Mouse (Mus musculus): ENCODE results near the gene Prex1. TPM values are rescaled to one million over a fixed set of nuclear protein-coding genes. Genes with fewer than 3 reads are reported as not detected.
"Not testable (repeated sequence)": the region's sequence is repeated elsewhere in the genome, so short reads cannot be mapped to it uniquely, and the experiment has no call there.

Gene Prex1
- total and polyA plus RNA-seq, 3 experiments = 3.8 to 21.6 (median 5.9) TPM

DNA sequence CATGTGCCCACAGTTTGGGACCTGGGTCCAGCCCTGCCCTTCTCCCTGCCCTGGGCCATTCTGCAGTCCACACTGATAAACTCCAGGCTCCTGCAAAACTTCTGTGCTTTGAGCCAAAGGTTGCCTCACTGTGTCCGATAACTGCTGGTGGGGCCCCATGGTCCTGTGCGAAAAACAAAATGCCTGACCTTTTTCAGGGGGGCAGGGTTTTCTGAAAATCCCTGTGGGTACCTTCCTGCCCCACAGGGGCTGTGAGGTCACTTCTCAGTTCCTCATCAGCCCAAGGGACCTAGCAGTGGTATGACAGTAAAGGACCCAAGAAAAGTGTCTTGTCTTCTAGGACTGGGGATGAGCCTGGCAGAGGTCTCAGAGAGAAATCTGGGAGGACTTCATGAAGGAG lies 19.2 kb upstream of the Prex1 start:
- no peak for TF ChIP-seq POLR2AphosphoS5 (IDR thresholded peaks at IDR 0.05; ENCODE audit: insufficient replicate concordance, low read depth, low read length)
- TF ChIP-seq GATA1 (IDR thresholded peaks at IDR 0.05; ENCODE audit: borderline replicate concordance, low read length) = no peak
- TF ChIP-seq GATA2 (IDR thresholded peaks at IDR 0.05; ENCODE audit: borderline replicate concordance, low read depth, low read length) = no peak
- no peak for TF ChIP-seq TAL1 (conservative IDR thresholded peaks at IDR 0.05; ENCODE audit: low read depth, low read length)
- TF ChIP-seq CTCF (IDR thresholded peaks at IDR 0.05; ENCODE audit: low read depth, low read length) = no peak
- no peaks in the 10 kb centered on the region for H3K9me3 ChIP-seq (replicated peaks)
- H3K4me3 ChIP-seq (ENCODE audit: low read depth, low read length) = no peak overlapping the region
- H3K27me3 ChIP-seq (ENCODE audit: insufficient read depth, low read length) = no peaks in the 10 kb centered on the region
- no peaks in the 10 kb centered on the region for H3K36me3 ChIP-seq (replicated peaks)
- DNase-seq (ENCODE audit: low spot score) = no peak
- H3K4me1 ChIP-seq (ENCODE audit: insufficient read depth, low read depth, low read length) = peaks cover 2% of the 10 kb centered on the region; the same call in 1 of the 2 replicates
- no peak for ATAC-seq (ENCODE audit: extremely low read depth, insufficient number of reproducible peaks, low FRiP score, poor library complexity, severe bottlenecking)

DNA sequence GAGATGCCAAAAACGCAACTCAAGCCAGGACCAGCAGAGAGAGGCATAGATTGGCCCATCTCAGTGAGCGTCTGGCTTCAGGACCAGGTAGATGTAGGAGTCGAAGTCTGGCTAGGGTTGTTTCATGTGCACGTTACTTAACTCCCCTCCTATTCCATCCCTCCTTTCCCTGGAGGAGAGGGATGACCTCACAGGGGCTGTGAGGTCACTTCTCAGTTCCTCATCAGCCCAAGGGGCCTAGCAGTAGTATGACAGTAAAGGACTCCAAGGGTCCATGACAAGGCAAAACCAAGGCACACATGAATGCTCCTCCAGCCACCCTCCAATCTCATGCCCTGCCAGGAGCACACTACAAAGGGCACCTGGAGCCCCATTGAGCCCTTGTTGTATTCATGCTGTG lies 18.5 kb upstream of the Prex1 start:
- Histone ChIP-seq H3K27me3 (ENCODE audit: insufficient read depth, low read length) (no peaks in the 10 kb centered on the region), H3K4me3 (ENCODE audit: low read depth, low read length) (no peak overlapping the region), H3K9me3 (replicated peaks) (no peaks in the 10 kb centered on the region), H3K36me3 (replicated peaks) (no peaks in the 10 kb centered on the region), H3K4me1 (ENCODE audit: insufficient read depth, low read depth, low read length) (peaks cover 2% of the 10 kb centered on the region; the same call in 1 of the 2 replicates)
- TF ChIP-seq POLR2AphosphoS5 (IDR thresholded peaks at IDR 0.05; ENCODE audit: insufficient replicate concordance, low read depth, low read length) (no peak), GATA1 (IDR thresholded peaks at IDR 0.05; ENCODE audit: borderline replicate concordance, low read length) (no peak), GATA2 (IDR thresholded peaks at IDR 0.05; ENCODE audit: borderline replicate concordance, low read depth, low read length) (no peak), TAL1 (conservative IDR thresholded peaks at IDR 0.05; ENCODE audit: low read depth, low read length) (no peak), CTCF (IDR thresholded peaks at IDR 0.05; ENCODE audit: low read depth, low read length) (no peak)
- ATAC-seq (ENCODE audit: extremely low read depth, insufficient number of reproducible peaks, low FRiP score, poor library complexity, severe bottlenecking) (no peak), DNase-seq (ENCODE audit: low spot score) (no peak)

DNA sequence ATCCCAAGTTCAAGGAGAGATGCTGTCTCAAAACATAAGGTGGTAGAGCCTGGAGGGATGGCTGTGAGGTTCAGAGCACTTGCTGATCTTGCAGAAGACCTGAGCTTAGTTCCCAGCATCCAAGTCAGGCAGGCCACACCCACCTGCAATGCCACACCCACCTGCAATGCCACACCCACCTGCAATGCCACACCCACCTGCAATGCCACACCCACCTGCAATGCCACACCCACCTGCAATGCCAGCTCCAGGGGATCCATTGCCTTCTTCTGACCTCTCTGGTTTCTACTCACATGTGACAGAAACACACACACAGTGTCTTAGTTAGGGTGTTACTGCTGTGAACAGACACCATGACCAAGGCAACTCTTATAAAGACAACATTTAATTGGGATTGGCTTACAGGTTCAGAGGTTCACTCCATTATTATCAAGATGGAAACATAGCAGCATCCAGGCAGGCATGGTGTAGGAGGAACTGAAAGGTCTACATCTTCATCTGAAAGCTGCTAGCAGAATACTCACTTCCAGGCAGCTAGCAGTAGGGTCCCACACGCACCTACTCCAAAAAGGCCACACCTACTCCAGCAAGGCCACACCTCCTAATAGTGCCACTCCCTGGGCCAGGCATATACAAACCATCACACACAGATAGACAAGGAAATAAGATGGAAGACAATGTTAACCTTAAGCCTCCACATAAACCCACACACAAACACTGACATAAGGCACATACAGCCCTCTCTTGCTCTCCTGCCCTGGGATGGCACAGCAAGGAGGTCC lies 17.7 kb upstream of the Prex1 start:
- not testable (repeated sequence) for H3K4me3 ChIP-seq (ENCODE audit: low read depth, low read length); ATAC-seq (ENCODE audit: extremely low read depth, insufficient number of reproducible peaks, low FRiP score, poor library complexity, severe bottlenecking); H3K27me3 ChIP-seq (ENCODE audit: insufficient read depth, low read length)

DNA sequence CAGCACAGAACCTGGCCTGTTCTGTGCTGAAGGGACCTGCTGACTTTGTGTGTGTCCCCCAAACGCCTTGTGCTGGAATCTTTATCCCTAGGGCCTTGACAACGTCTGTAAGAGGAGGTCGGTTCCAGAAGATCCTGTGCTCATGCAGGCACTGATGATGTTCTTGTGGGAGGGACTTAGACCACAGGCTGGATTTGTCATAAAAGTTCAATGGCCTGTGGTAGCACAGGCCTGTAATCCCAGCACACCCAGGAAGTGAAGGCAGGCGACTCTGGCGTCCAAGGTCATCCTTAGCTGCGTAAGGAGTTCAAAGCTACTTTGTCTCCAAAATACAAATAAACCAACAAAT lies 16.9 kb upstream of the Prex1 start:
- Histone ChIP-seq H3K27me3 (ENCODE audit: insufficient read depth, low read length) (no peaks in the 10 kb centered on the region), H3K9me3 (replicated peaks) (no peaks in the 10 kb centered on the region), H3K4me3 (ENCODE audit: low read depth, low read length) (no peak overlapping the region), H3K36me3 (replicated peaks) (no peaks in the 10 kb centered on the region), H3K4me1 (ENCODE audit: insufficient read depth, low read depth, low read length) (peaks cover 2% of the 10 kb centered on the region; the same call in 1 of the 2 replicates)
- DNase-seq (ENCODE audit: low spot score) (no peak), ATAC-seq (ENCODE audit: extremely low read depth, insufficient number of reproducible peaks, low FRiP score, poor library complexity, severe bottlenecking) (no peak)
- TF ChIP-seq GATA1 (IDR thresholded peaks at IDR 0.05; ENCODE audit: borderline replicate concordance, low read length) = no peak
- no peak for TF ChIP-seq POLR2AphosphoS5 (IDR thresholded peaks at IDR 0.05; ENCODE audit: insufficient replicate concordance, low read depth, low read length)
- no peak for TF ChIP-seq TAL1 (conservative IDR thresholded peaks at IDR 0.05; ENCODE audit: low read depth, low read length)
- no peak for TF ChIP-seq GATA2 (IDR thresholded peaks at IDR 0.05; ENCODE audit: borderline replicate concordance, low read depth, low read length)
- no peak for TF ChIP-seq CTCF (IDR thresholded peaks at IDR 0.05; ENCODE audit: low read depth, low read length)

More for the DNA sequence above, 17.7 kb upstream of the Prex1 start:
- H3K36me3 ChIP-seq (replicated peaks); H3K9me3 ChIP-seq (replicated peaks); DNase-seq (ENCODE audit: low spot score); H3K4me1 ChIP-seq (ENCODE audit: insufficient read depth, low read depth, low read length): not testable (repeated sequence)

DNA sequence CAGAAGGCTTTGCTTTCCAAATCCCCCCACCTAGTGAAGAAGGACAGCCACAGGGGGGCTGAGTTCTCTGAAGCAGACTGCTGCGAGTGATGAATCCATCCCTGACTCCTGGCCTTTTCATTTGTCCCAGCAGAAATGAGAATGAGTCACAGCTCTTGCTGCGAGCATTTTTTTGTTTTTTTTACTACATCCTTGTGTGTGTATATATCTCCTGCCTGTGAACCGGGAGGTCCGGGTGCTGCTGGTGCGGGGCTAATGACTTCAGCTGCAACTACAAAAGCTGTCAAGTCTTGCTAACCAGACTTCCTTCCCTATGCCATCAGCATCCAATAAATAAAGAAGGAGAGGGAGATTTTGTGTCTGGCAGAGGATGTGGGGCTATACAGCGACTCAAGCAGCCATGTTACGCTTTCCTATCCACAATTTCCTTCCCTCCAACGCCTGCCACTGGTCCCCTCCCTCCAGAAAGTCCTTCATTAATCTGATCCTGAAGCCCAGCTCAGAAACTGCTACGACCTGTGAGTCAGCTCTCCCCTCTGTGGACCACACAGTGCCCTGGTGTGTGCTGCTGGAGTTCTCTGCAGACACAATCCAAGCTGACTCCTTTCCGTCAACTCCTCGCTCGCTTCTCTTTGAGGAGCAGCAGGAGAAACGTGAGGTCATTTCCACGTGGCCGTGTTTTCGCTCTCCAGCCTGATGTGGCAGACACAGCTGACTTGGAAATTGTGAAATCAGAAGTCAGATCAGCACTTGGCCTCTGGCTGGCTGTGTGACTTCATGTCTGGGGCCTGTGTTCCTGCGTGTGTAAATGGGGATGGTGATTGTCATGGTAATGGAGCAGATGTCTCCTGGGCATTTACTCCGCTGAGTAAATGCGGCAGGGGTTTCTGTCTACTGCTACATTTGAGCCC lies 16.3 kb upstream of the Prex1 start:
- Histone ChIP-seq H3K4me3 (ENCODE audit: low read depth, low read length) (no peak overlapping the region), H3K27me3 (ENCODE audit: insufficient read depth, low read length) (no peaks in the 10 kb centered on the region), H3K9me3 (replicated peaks) (no peaks in the 10 kb centered on the region), H3K36me3 (replicated peaks) (no peaks in the 10 kb centered on the region), H3K4me1 (ENCODE audit: insufficient read depth, low read depth, low read length) (peaks cover 2% of the 10 kb centered on the region; the same call in 1 of the 2 replicates)
- no peak for ATAC-seq (ENCODE audit: extremely low read depth, insufficient number of reproducible peaks, low FRiP score, poor library complexity, severe bottlenecking)
- no peak for DNase-seq (ENCODE audit: low spot score)
- TF ChIP-seq GATA2 (IDR thresholded peaks at IDR 0.05; ENCODE audit: borderline replicate concordance, low read depth, low read length) = no peak
- no peak for TF ChIP-seq CTCF (IDR thresholded peaks at IDR 0.05; ENCODE audit: low read depth, low read length)
- no peak for TF ChIP-seq GATA1 (IDR thresholded peaks at IDR 0.05; ENCODE audit: borderline replicate concordance, low read length)
- TF ChIP-seq POLR2AphosphoS5 (IDR thresholded peaks at IDR 0.05; ENCODE audit: insufficient replicate concordance, low read depth, low read length) = no peak
- TF ChIP-seq TAL1 (conservative IDR thresholded peaks at IDR 0.05; ENCODE audit: low read depth, low read length) = no peak

DNA sequence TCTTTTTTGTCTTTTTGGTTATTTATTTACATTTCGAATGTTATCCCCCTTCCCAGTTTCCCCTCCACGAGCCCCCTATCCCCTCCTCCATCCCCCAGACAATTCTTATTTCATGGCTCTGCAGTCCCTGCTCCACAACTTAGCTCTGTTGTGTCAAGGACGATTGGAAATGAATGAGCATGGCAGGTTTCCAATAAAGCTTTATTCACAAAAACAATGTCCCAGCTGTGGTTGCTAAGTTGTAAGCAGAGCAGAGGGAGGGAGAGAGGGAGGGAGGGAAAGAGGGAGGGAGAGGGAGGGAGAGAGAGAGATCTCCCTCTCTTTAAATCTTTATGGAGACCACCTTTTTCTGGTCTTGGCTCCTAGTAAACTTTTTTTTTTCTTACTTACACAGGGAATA lies 15.4 kb upstream of the Prex1 start:
- Histone ChIP-seq H3K27me3 (ENCODE audit: insufficient read depth, low read length) (no peaks in the 10 kb centered on the region), H3K36me3 (replicated peaks) (no peaks in the 10 kb centered on the region), H3K9me3 (replicated peaks) (no peaks in the 10 kb centered on the region), H3K4me1 (ENCODE audit: insufficient read depth, low read depth, low read length) (peaks cover 2% of the 10 kb centered on the region; the same call in 1 of the 2 replicates), H3K4me3 (ENCODE audit: low read depth, low read length) (no peak overlapping the region)
- DNase-seq (ENCODE audit: low spot score) (no peak), ATAC-seq (ENCODE audit: extremely low read depth, insufficient number of reproducible peaks, low FRiP score, poor library complexity, severe bottlenecking) (no peak)
- no peak for TF ChIP-seq CTCF (IDR thresholded peaks at IDR 0.05; ENCODE audit: low read depth, low read length)
- TF ChIP-seq GATA1 (IDR thresholded peaks at IDR 0.05; ENCODE audit: borderline replicate concordance, low read length) = no peak
- no peak for TF ChIP-seq GATA2 (IDR thresholded peaks at IDR 0.05; ENCODE audit: borderline replicate concordance, low read depth, low read length)
- no peak for TF ChIP-seq TAL1 (conservative IDR thresholded peaks at IDR 0.05; ENCODE audit: low read depth, low read length)
- no peak for TF ChIP-seq POLR2AphosphoS5 (IDR thresholded peaks at IDR 0.05; ENCODE audit: insufficient replicate concordance, low read depth, low read length)
